In genomic region chr13:107918478-107918877, GRCm38 (mm10) we compare ENCODE assay signal across 32 mouse cellular contexts.
"Had no signal": no experiment of that assay in that cellular context is flagged by ENCODE, and none has a peak within 500 bp of the region (broad histone marks: within the 10 kb centered on the region; RNA-seq: fewer than 3 reads in every experiment).

No protein-coding gene starts in this region.

- H3K4me1 ChIP-seq: liver, embryonic 13.5 days; liver, embryonic 15.5 days; midbrain, embryonic 15.5 days; neural tube, embryonic 12.5 days had no signal

- H3K9ac ChIP-seq: limb, embryonic 12.5 days; limb, embryonic 13.5 days; limb, embryonic 15.5 days; liver, embryonic 13.5 days; liver, embryonic 14.5 days; liver, embryonic 15.5 days; liver, postnatal 0 days; lung, embryonic 14.5 days; lung, embryonic 15.5 days; midbrain, embryonic 12.5 days; midbrain, embryonic 13.5 days; midbrain, embryonic 15.5 days; neural tube, embryonic 12.5 days; neural tube, embryonic 13.5 days had no signal

- H3K9me3 ChIP-seq: limb, embryonic 10.5 days; limb, embryonic 12.5 days; limb, embryonic 13.5 days; limb, embryonic 15.5 days; liver, embryonic 13.5 days; liver, embryonic 15.5 days; lung, embryonic 15.5 days; midbrain, embryonic 10.5 days; midbrain, embryonic 12.5 days; midbrain, embryonic 13.5 days; midbrain, embryonic 15.5 days; neural tube, embryonic 12.5 days; neural tube, embryonic 13.5 days had no signal

- H3K4me3 ChIP-seq: limb, embryonic 10.5 days; limb, embryonic 12.5 days; limb, embryonic 13.5 days; limb, embryonic 15.5 days; liver, embryonic 13.5 days; liver, embryonic 15.5 days; lung, embryonic 15.5 days; megakaryocyte, embryonic 14.5 days; midbrain, embryonic 10.5 days; midbrain, embryonic 12.5 days; midbrain, embryonic 13.5 days; midbrain, embryonic 15.5 days; myocyte; neural tube, embryonic 12.5 days; neural tube, embryonic 13.5 days had no signal

- H3K4me2 ChIP-seq: limb, embryonic 12.5 days; limb, embryonic 13.5 days; limb, embryonic 15.5 days; liver, embryonic 11.5 days; liver, embryonic 13.5 days; liver, embryonic 15.5 days; lung, embryonic 14.5 days; lung, embryonic 15.5 days; midbrain, embryonic 11.5 days; midbrain, embryonic 12.5 days; midbrain, embryonic 13.5 days; midbrain, embryonic 15.5 days; neural tube, embryonic 12.5 days; neural tube, embryonic 13.5 days had no signal

- DNase-seq: left cerebral cortex, postnatal 4 days; liver; liver, embryonic 13.5 days; liver, postnatal 0 days; lung, adult 18-20 months; lung, adult 2 months; lung, embryonic 14.5 days; lung, postnatal 10 days; lung, postnatal 14 days; lung, postnatal 36 days; lung, postnatal 4 days; midbrain, embryonic 14.5 days had no signal

- ATAC-seq: liver, postnatal 0 days; lung, postnatal 0 days; midbrain, embryonic 13.5 days; midbrain, embryonic 15.5 days; midbrain, embryonic 16.5 days had no signal

- H3K27ac ChIP-seq: limb, embryonic 10.5 days; limb, embryonic 12.5 days; limb, embryonic 13.5 days; limb, embryonic 15.5 days; liver, embryonic 13.5 days; liver, embryonic 14.5 days; liver, embryonic 15.5 days; lung, embryonic 15.5 days; macrophage; midbrain, embryonic 10.5 days; midbrain, embryonic 12.5 days; midbrain, embryonic 13.5 days; midbrain, embryonic 15.5 days; neural tube, embryonic 12.5 days; neural tube, embryonic 13.5 days had no signal

- H3K36me3 ChIP-seq: limb, embryonic 10.5 days; limb, embryonic 12.5 days; limb, embryonic 13.5 days; limb, embryonic 15.5 days; liver, embryonic 13.5 days; liver, embryonic 15.5 days; lung, embryonic 15.5 days; midbrain, embryonic 10.5 days; midbrain, embryonic 12.5 days; midbrain, embryonic 13.5 days; midbrain, embryonic 15.5 days; neural tube, embryonic 12.5 days; neural tube, embryonic 13.5 days had no signal

- H3K27me3 ChIP-seq: limb, embryonic 12.5 days; limb, embryonic 13.5 days; limb, embryonic 15.5 days; liver, embryonic 13.5 days; liver, embryonic 15.5 days; lung, embryonic 15.5 days; midbrain, embryonic 12.5 days; midbrain, embryonic 13.5 days; midbrain, embryonic 15.5 days; neural tube, embryonic 12.5 days; neural tube, embryonic 13.5 days had no signal
